Mouse (Mus musculus) left cerebral cortex, adult 18-20 months (tissue): ENCODE measurements around the gene Ifi27l2b. TPM values are rescaled to one million over a fixed set of nuclear protein-coding genes. Genes with fewer than 3 reads are reported as not detected.

ENCODE experiments used
- DNase-seq, 2 experiments: peaks; one replicate each; pipeline ENCODE4 v3.0.0; 2021 to 2022; ENCODE audit warnings: low spot score in 2 of 2, mixed read lengths in 1 of 2
- total RNA-seq, 2 experiments: library from RNA; stranded (reverse); gene quantifications; 2 replicates each; pipeline ENCODE4 v1.2.3; 2021

Gene Ifi27l2b
- total RNA-seq, 2 experiments from 2014 or later, result not detected

- no peak for DNase-seq
These were observed 19.4 kb downstream of the Ifi27l2b start for GRCm38 (mm10) chr12:103437601-103438000.

GRCm38 (mm10) chr12:103434861-103435260 lies 22.2 kb downstream of the Ifi27l2b start:
- DNase-seq, result no peak

- peak; percentile 53 to 57 for DNase-seq
These were observed 22.9 kb downstream of the Ifi27l2b start, which contains the start of gene Ifi27 for GRCm38 (mm10) chr12:103433986-103434731. TSS of gene Ifi27 (plus strand) at chr12:103434211.

- DNase-seq, result no peak
These were observed 23.6 kb downstream of the Ifi27l2b start for GRCm38 (mm10) chr12:103433430-103433829.

- DNase-seq, result no peak
These were observed 30.3 kb downstream of the Ifi27l2b start for GRCm38 (mm10) chr12:103426710-103427109.

GRCm38 (mm10) chr12:103425729-103426470 lies 31.1 kb downstream of the Ifi27l2b start, which contains the start of gene Ddx24:
TSS of gene Ddx24 (minus strand) at chr12:103425830.
- DNase-seq, result peak; percentile 94 to 99

- DNase-seq, result peak in 1 of 2 experiments; percentile 23
These were observed 31.9 kb downstream of the Ifi27l2b start for GRCm38 (mm10) chr12:103425016-103425728.

- DNase-seq, result peak; percentile 66 to 78
These were observed 48.9 kb downstream of the Ifi27l2b start for GRCm38 (mm10) chr12:103408144-103408543.

GRCm38 (mm10) chr12:103407720-103408119 lies 49.3 kb downstream of the Ifi27l2b start, which contains the start of gene 9330161L09Rik:
TSS of gene 9330161L09Rik (minus strand) at chr12:103407820.
- no peak for DNase-seq

GRCm38 (mm10) chr12:103404131-103404530 lies 52.9 kb downstream of the Ifi27l2b start:
- no peak for DNase-seq

Other genes starting within 250 kb of the Ifi27l2b start
- 1 to 10 TPM; 4.6 to 6.8 TPM for gene Prima1, start 215.1 kb downstream of the Ifi27l2b start, total RNA-seq
- gene Fam181a, start 146.2 kb downstream of the Ifi27l2b start, total RNA-seq, result 1 to 10 TPM; 2.9 to 4.6 TPM
- gene Asb2, start 101.2 kb downstream of the Ifi27l2b start, total RNA-seq, result 1 to 10 TPM; 3.2 to 3.5 TPM
- 10 to 100 TPM; 32.7 to 38.9 TPM for gene Otub2, start 68.5 kb downstream of the Ifi27l2b start, total RNA-seq
- gene 9330161L09Rik, start 49.4 kb downstream of the Ifi27l2b start, total RNA-seq, result 1 to 10 TPM; 3.0 to 3.9 TPM
- 100 to 1,000 TPM; 235 to 238 TPM for gene Ddx24, start 31.4 kb downstream of the Ifi27l2b start, total RNA-seq
- gene Ifi27, start 23.0 kb downstream of the Ifi27l2b start, total RNA-seq, result 10 to 100 TPM; 85.7 to 89.8 TPM
- 1 to 10 TPM; 4.3 TPM for gene Ifi27l2a, start 13.5 kb downstream of the Ifi27l2b start, total RNA-seq
- gene Ppp4r4, start 75.1 kb upstream of the Ifi27l2b start, total RNA-seq, result 10 to 100 TPM; 26.7 to 28.5 TPM
- gene Serpina10, start 174.2 kb upstream of the Ifi27l2b start, total RNA-seq, result not detected
- not detected for gene Serpina6, start 200.0 kb upstream of the Ifi27l2b start, total RNA-seq
- not detected for gene Serpina16, start 218.9 kb upstream of the Ifi27l2b start, total RNA-seq
- gene Serpina1f, start 238.3 kb upstream of the Ifi27l2b start, total RNA-seq, result not detected